Mouse (Mus musculus): ENCODE results near the gene Myo1g.

Gene Myo1g

DNA sequence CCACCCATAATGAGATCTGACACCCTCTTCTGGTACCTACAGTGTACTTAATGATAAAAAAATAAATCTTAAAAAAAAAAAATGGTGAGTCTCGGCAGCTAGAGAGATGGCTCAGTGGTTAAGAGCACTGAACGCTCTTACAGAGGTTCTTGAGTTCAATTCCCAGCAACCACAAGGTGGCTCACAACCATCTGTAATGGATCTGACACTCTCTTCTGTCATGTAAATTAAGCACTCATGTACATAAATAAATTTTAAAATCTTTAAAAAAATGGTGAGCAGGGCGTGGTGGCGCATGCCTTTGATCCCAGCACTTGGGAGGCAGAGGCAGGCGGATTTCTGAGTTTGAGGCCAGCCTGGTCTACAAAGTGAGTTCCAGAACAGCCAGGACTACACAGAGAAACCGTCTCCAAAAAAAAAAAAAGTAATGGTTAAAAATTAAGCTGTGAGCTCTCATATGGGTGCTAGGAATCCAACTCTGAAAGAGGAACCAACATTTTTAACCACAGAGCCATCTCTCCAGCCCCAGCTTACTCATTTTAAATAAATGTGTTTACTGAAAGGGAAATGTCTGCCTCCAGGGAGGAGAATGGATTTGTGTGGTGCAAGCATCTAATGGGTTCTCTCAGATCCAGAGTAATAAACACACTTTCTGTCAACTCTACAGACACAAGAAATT, 57.5 kb downstream of the Myo1g start:
- DNase-seq (ENCODE audit: extremely low read depth, insufficient read length, low spot score) = no peak
